Mouse (Mus musculus) heart, postnatal 0 days (tissue): ENCODE results near the gene Clip2.

Experiments used
- CTCF ChIP-seq: IDR thresholded peaks from 2 replicates; pipeline ENCODE4 v1.5.1; 2016; ENCODE audit warnings: antibody characterized with exemption, control low read depth, low read depth
- EP300 ChIP-seq: IDR thresholded peaks from 2 replicates; pipeline ENCODE4 v1.6.1; 2016; ENCODE audit warnings: antibody characterized with exemption, low read depth

- TF ChIP-seq CTCF = no peak
- no peak for TF ChIP-seq EP300
Observed at GRCm38 (mm10) chr5:134465197-134465596, 87.0 kb downstream of the Clip2 start.
